Mouse (Mus musculus): ENCODE measurements around the gene Zfp592. TPM values are rescaled to one million over a fixed set of nuclear protein-coding genes. Genes with fewer than 3 reads are reported as not detected.

Zfp592 gene
- polyA plus RNA-seq, 1 experiment: 24.7 TPM

- H3K4me3 ChIP-seq (ENCODE audit: extremely low read depth, insufficient read depth, insufficient read length): no peak overlapping the region
- 55% methylated on average over 5 of the region's 5 CpGs for WGBS
- H3K4me1 ChIP-seq (ENCODE audit: control insufficient read depth, insufficient read depth, insufficient read length): peaks cover 55% of the 10 kb centered on the region
- no peaks in the 10 kb centered on the region; the same call in 1 of the 2 replicates for H3K36me3 ChIP-seq (ENCODE audit: control insufficient read depth, insufficient read depth, low read length)
- no peaks in the 10 kb centered on the region for H3K27me3 ChIP-seq (ENCODE audit: control insufficient read depth, insufficient read depth, low read length)
- DNase-seq (ENCODE audit: low read depth in 1 of 2, low spot score in 2 of 2): no peak
- no peak overlapping the region for H3K27ac ChIP-seq (ENCODE audit: insufficient read depth, low read length)
- no peak for TF ChIP-seq POLR2A (IDR thresholded peaks at IDR 0.05; ENCODE audit: low read depth, low read length)
Measured at GRCm38 (mm10) chr7:81001844-81002243, 8.4 kb downstream of the Zfp592 start.

GRCm38 (mm10) chr7:81004556-81005079 lies 11.1 kb downstream of the Zfp592 start:
- Histone ChIP-seq H3K36me3 (ENCODE audit: control insufficient read depth, insufficient read depth, low read length) (peaks cover 1% of the 10 kb centered on the region), H3K27ac (ENCODE audit: insufficient read depth, low read length) (peak overlapping the region; percentile 35), H3K4me1 (ENCODE audit: control insufficient read depth, insufficient read depth, insufficient read length) (peaks cover 57% of the 10 kb centered on the region), H3K27me3 (ENCODE audit: control insufficient read depth, insufficient read depth, low read length) (no peaks in the 10 kb centered on the region), H3K4me3 (ENCODE audit: extremely low read depth, insufficient read depth, insufficient read length) (no peak overlapping the region)
- 4% methylated on average over 3 of the region's 3 CpGs for WGBS
- peak in 1 of 2 experiments; percentile 23 for DNase-seq (ENCODE audit: low read depth in 1 of 2, low spot score in 2 of 2)
- TF ChIP-seq CTCF (IDR thresholded peaks at IDR 0.05; ENCODE audit: extremely low read depth, insufficient read depth, insufficient read length, insufficient replicate concordance): no peak
- no peak for TF ChIP-seq POLR2A (IDR thresholded peaks at IDR 0.05; ENCODE audit: low read depth, low read length)

- WGBS: 16% methylated on average over 1 of the region's 1 CpGs
- no peak overlapping the region for H3K27ac ChIP-seq (ENCODE audit: insufficient read depth, low read length)
- no peak overlapping the region for H3K4me3 ChIP-seq (ENCODE audit: extremely low read depth, insufficient read depth, insufficient read length)
- H3K36me3 ChIP-seq (ENCODE audit: control insufficient read depth, insufficient read depth, low read length): peaks cover 7% of the 10 kb centered on the region
- peaks cover 45% of the 10 kb centered on the region for H3K4me1 ChIP-seq (ENCODE audit: control insufficient read depth, insufficient read depth, insufficient read length)
- DNase-seq (ENCODE audit: low read depth in 1 of 2, low spot score in 2 of 2): no peak
- H3K27me3 ChIP-seq (ENCODE audit: control insufficient read depth, insufficient read depth, low read length): no peaks in the 10 kb centered on the region
- TF ChIP-seq CTCF (IDR thresholded peaks at IDR 0.05; ENCODE audit: extremely low read depth, insufficient read depth, insufficient read length, insufficient replicate concordance) (no peak), POLR2A (IDR thresholded peaks at IDR 0.05; ENCODE audit: low read depth, low read length) (no peak)
Measured at GRCm38 (mm10) chr7:81005969-81006368, 12.5 kb downstream of the Zfp592 start.

- Histone ChIP-seq H3K36me3 (ENCODE audit: control insufficient read depth, insufficient read depth, low read length) (peaks cover 10% of the 10 kb centered on the region), H3K4me3 (ENCODE audit: extremely low read depth, insufficient read depth, insufficient read length) (no peak overlapping the region), H3K27me3 (ENCODE audit: control insufficient read depth, insufficient read depth, low read length) (no peaks in the 10 kb centered on the region), H3K27ac (ENCODE audit: insufficient read depth, low read length) (no peak overlapping the region), H3K4me1 (ENCODE audit: control insufficient read depth, insufficient read depth, insufficient read length) (peaks cover 27% of the 10 kb centered on the region)
- TF ChIP-seq CTCF (IDR thresholded peaks at IDR 0.05; ENCODE audit: extremely low read depth, insufficient read depth, insufficient read length, insufficient replicate concordance) (no peak), POLR2A (IDR thresholded peaks at IDR 0.05; ENCODE audit: low read depth, low read length) (no peak)
- no peak for DNase-seq (ENCODE audit: low read depth in 1 of 2, low spot score in 2 of 2)
- 63% methylated on average over 3 of the region's 3 CpGs for WGBS
Measured at GRCm38 (mm10) chr7:81008285-81008684, 14.8 kb downstream of the Zfp592 start.

GRCm38 (mm10) chr7:81011576-81011975 lies 18.1 kb downstream of the Zfp592 start:
- Histone ChIP-seq H3K4me1 (ENCODE audit: control insufficient read depth, insufficient read depth, insufficient read length) (peaks cover 8% of the 10 kb centered on the region), H3K27ac (ENCODE audit: insufficient read depth, low read length) (no peak overlapping the region), H3K36me3 (ENCODE audit: control insufficient read depth, insufficient read depth, low read length) (peaks cover 11% of the 10 kb centered on the region), H3K27me3 (ENCODE audit: control insufficient read depth, insufficient read depth, low read length) (no peaks in the 10 kb centered on the region), H3K4me3 (ENCODE audit: extremely low read depth, insufficient read depth, insufficient read length) (no peak overlapping the region)
- DNase-seq (ENCODE audit: low read depth in 1 of 2, low spot score in 2 of 2): no peak
- TF ChIP-seq CTCF (IDR thresholded peaks at IDR 0.05; ENCODE audit: extremely low read depth, insufficient read depth, insufficient read length, insufficient replicate concordance): no peak
- no peak for TF ChIP-seq POLR2A (IDR thresholded peaks at IDR 0.05; ENCODE audit: low read depth, low read length)
- WGBS: 96% methylated on average over 3 of the region's 3 CpGs

- Histone ChIP-seq H3K36me3 (ENCODE audit: control insufficient read depth, insufficient read depth, low read length) (peaks cover 24% of the 10 kb centered on the region), H3K27ac (ENCODE audit: insufficient read depth, low read length) (no peak overlapping the region), H3K4me3 (ENCODE audit: extremely low read depth, insufficient read depth, insufficient read length) (no peak overlapping the region), H3K27me3 (ENCODE audit: control insufficient read depth, insufficient read depth, low read length) (no peaks in the 10 kb centered on the region), H3K4me1 (ENCODE audit: control insufficient read depth, insufficient read depth, insufficient read length) (no peaks in the 10 kb centered on the region; the same call in 1 of the 2 replicates)
- no peak for DNase-seq (ENCODE audit: low read depth in 1 of 2, low spot score in 2 of 2)
- WGBS: 92% methylated on average over 11 of the region's 11 CpGs
- TF ChIP-seq POLR2A (IDR thresholded peaks at IDR 0.05; ENCODE audit: low read depth, low read length): no peak
- no peak for TF ChIP-seq CTCF (IDR thresholded peaks at IDR 0.05; ENCODE audit: extremely low read depth, insufficient read depth, insufficient read length, insufficient replicate concordance)
Measured at GRCm38 (mm10) chr7:81020307-81020706, 26.8 kb downstream of the Zfp592 start.

- peaks cover 31% of the 10 kb centered on the region for H3K36me3 ChIP-seq (ENCODE audit: control insufficient read depth, insufficient read depth, low read length)
- no peak overlapping the region for H3K27ac ChIP-seq (ENCODE audit: insufficient read depth, low read length)
- TF ChIP-seq CTCF (IDR thresholded peaks at IDR 0.05; ENCODE audit: extremely low read depth, insufficient read depth, insufficient read length, insufficient replicate concordance) (no peak), POLR2A (IDR thresholded peaks at IDR 0.05; ENCODE audit: low read depth, low read length) (no peak)
- H3K4me1 ChIP-seq (ENCODE audit: control insufficient read depth, insufficient read depth, insufficient read length): no peaks in the 10 kb centered on the region
- H3K4me3 ChIP-seq (ENCODE audit: extremely low read depth, insufficient read depth, insufficient read length): no peak overlapping the region
- no peaks in the 10 kb centered on the region for H3K27me3 ChIP-seq (ENCODE audit: control insufficient read depth, insufficient read depth, low read length)
- no peak for DNase-seq (ENCODE audit: low read depth in 1 of 2, low spot score in 2 of 2)
Measured at GRCm38 (mm10) chr7:81022731-81023130, 29.2 kb downstream of the Zfp592 start.

All from spleen, adult 2 months (tissue).